Mouse (Mus musculus): ENCODE data around the gene Serpine2. TPM values are rescaled to one million over a fixed set of nuclear protein-coding genes. Genes with fewer than 3 reads are reported as not detected.

Gene Serpine2
- total and polyA plus RNA-seq, 3 experiments: not detected

DNA sequence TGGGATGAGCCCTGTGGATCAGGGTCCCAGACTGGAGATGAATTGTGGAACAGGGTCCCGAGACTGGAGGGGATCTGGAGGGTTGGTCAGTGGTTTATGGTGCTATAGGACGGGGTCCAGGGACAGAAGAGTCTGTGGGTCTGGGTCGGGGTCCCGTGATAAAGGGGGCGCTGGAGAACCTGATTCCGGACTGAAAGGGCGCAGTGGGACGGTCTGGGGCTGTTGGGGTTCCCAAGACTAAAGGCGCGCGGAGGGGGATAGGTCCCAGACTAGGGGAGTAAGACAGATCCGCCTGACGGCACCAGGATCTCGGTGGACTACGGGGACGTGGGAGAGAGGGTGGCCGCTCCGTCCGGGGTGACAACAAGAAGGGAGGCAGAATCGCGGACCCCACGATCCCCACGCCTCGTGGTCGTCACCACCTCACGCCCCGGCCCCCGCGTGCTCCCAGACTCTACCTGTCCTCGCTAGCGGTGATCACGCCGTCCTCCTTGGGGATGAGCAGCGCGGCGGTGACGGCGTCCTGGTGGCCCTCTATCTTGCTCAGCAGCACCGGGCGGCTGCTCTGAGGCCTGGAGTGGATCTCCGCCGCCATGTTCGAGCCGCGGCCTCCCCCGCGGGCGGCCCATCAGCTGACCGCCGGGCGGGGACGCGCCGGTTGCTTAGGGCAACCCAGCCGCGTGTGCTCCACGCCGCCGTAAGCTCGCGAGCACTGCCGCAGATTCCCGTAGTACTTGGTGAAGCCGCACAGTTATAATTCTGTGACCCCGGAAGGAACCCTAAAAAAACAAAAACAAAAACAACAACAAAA is 99.7 kb downstream of the Serpine2 start (continued):
- TF ChIP-seq CHD1 (IDR thresholded peaks at IDR 0.05; ENCODE audit: low read depth, low read length) (no peak), KAT2A (conservative IDR thresholded peaks at IDR 0.05; ENCODE audit: low read depth, low read length) (no peak), MAFK (IDR thresholded peaks at IDR 0.05; ENCODE audit: borderline replicate concordance, low read depth, low read length) (no peak), GABPA (IDR thresholded peaks at IDR 0.05; ENCODE audit: low read depth, low read length) (no peak; the same call in 1 of the 2 replicates), MXI1 (IDR thresholded peaks at IDR 0.05; ENCODE audit: low read depth, low read length) (peak; percentile 100), POLR2AphosphoS2 (IDR thresholded peaks at IDR 0.05; ENCODE audit: low read length) (no peak), TAL1 (IDR thresholded peaks at IDR 0.05; ENCODE audit: low read length) (no peak), NELFE (IDR thresholded peaks at IDR 0.05; ENCODE audit: low read depth, low read length) (0 out of 2 replicates have a peak, but pooled peaks have one; percentile 41), CHD2 (IDR thresholded peaks at IDR 0.05; ENCODE audit: low read length) (no peak; the same call in 1 of the 2 replicates), BHLHE40 (IDR thresholded peaks at IDR 0.05; ENCODE audit: borderline replicate concordance, low read depth, low read length) (no peak), CTCF (IDR thresholded peaks at IDR 0.05 in 2 of 3, conservative IDR thresholded peaks at IDR 0.05 in 1 of 3; ENCODE audit: control insufficient read depth in 1 of 3, insufficient read depth in 1 of 3, low read depth in 2 of 3, low read length in 3 of 3, poor library complexity in 1 of 3, severe bottlenecking in 1 of 3) (no peak), MEF2A (IDR thresholded peaks at IDR 0.05; ENCODE audit: extremely low read depth, insufficient replicate concordance, low read depth, low read length, poor library complexity, severe bottlenecking) (no peak), MYB (IDR thresholded peaks at IDR 0.05; ENCODE audit: low read depth, low read length) (no peak), UBTF (IDR thresholded peaks at IDR 0.05; ENCODE audit: borderline replicate concordance, insufficient read depth, low read depth, low read length) (no peak), USF2 (IDR thresholded peaks at IDR 0.05; ENCODE audit: borderline replicate concordance in 1 of 2, insufficient read depth in 1 of 2, low read depth in 1 of 2, low read length in 2 of 2) (peak in 1 of 2 experiments; percentile 69; a peak in 1 of 4 replicates), E2F4 (IDR thresholded peaks at IDR 0.05; ENCODE audit: borderline replicate concordance, low read depth, low read length) (no peak), ZMIZ1 (IDR thresholded peaks at IDR 0.05; ENCODE audit: low read depth, low read length) (no peak), RCOR1 (IDR thresholded peaks at IDR 0.05; ENCODE audit: low read depth, low read length) (no peak)

- no peaks in the 10 kb centered on the region for H3K27me3 ChIP-seq (ENCODE audit: control insufficient read depth in 1 of 2, insufficient read depth in 2 of 2, low read length in 2 of 2)
- H3K27ac ChIP-seq (ENCODE audit: control insufficient read depth, low read depth, low read length): no peak overlapping the region
- H3K9ac ChIP-seq (ENCODE audit: control insufficient read depth, low read depth, low read length, poor library complexity, severe bottlenecking): peak overlapping the region; percentile 98
- TF ChIP-seq ELF1 (IDR thresholded peaks at IDR 0.05; ENCODE audit: low read depth, low read length) (no peak), POLR2A (IDR thresholded peaks at IDR 0.05; ENCODE audit: control insufficient read depth in 1 of 2, insufficient read depth in 1 of 2, low read depth in 1 of 2, low read length in 2 of 2, poor library complexity in 1 of 2) (no peak), GABPA (IDR thresholded peaks at IDR 0.05; ENCODE audit: low read depth, low read length) (no peak), TAL1 (IDR thresholded peaks at IDR 0.05; ENCODE audit: low read length) (no peak), USF2 (IDR thresholded peaks at IDR 0.05; ENCODE audit: borderline replicate concordance in 1 of 2, insufficient read depth in 1 of 2, low read depth in 1 of 2, low read length in 2 of 2) (no peak), GATA1 (IDR thresholded peaks at IDR 0.05; ENCODE audit: low read depth, low read length) (no peak), BHLHE40 (IDR thresholded peaks at IDR 0.05; ENCODE audit: borderline replicate concordance, low read depth, low read length) (no peak), E2F4 (IDR thresholded peaks at IDR 0.05; ENCODE audit: borderline replicate concordance, low read depth, low read length) (no peak), NRF1 (IDR thresholded peaks at IDR 0.05; ENCODE audit: insufficient read depth, low read depth, low read length, poor library complexity, severe bottlenecking) (no peak), CTCF (IDR thresholded peaks at IDR 0.05 in 2 of 3, conservative IDR thresholded peaks at IDR 0.05 in 1 of 3; ENCODE audit: control insufficient read depth in 1 of 3, insufficient read depth in 1 of 3, low read depth in 2 of 3, low read length in 3 of 3, poor library complexity in 1 of 3, severe bottlenecking in 1 of 3) (no peak), KAT2A (conservative IDR thresholded peaks at IDR 0.05; ENCODE audit: low read depth, low read length) (no peak), POLR2AphosphoS2 (IDR thresholded peaks at IDR 0.05; ENCODE audit: low read length) (no peak), ZC3H11A (IDR thresholded peaks at IDR 0.05; ENCODE audit: low read depth, low read length) (no peak), ETS1 (IDR thresholded peaks at IDR 0.05; ENCODE audit: low read depth, low read length) (no peak), MYC (IDR thresholded peaks at IDR 0.05; ENCODE audit: low read depth, low read length) (no peak), CHD2 (IDR thresholded peaks at IDR 0.05; ENCODE audit: low read length) (no peak)
- peaks cover 5 to 14% of the 10 kb centered on the region in 2 experiments for H3K4me1 ChIP-seq (ENCODE audit: control insufficient read depth in 1 of 2, insufficient read depth in 2 of 2, low read length in 2 of 2)
- peaks cover 12% of the 10 kb centered on the region for H3K79me2 ChIP-seq (ENCODE audit: control insufficient read depth, insufficient read depth, low read length, poor library complexity)
- H3K9me3 ChIP-seq (replicated peaks; ENCODE audit: insufficient read depth, low read length): no peaks in the 10 kb centered on the region
- peak; percentile 24 for DNase-seq (ENCODE audit: low read depth, low spot score)
- peak overlapping the region; percentile 56 to 99 for H3K4me3 ChIP-seq (ENCODE audit: control insufficient read depth in 1 of 2, insufficient read depth in 1 of 2, low read depth in 2 of 2, low read length in 2 of 2)
- H3K36me3 ChIP-seq (ENCODE audit: control insufficient read depth in 1 of 2, insufficient read depth in 2 of 2, low read length in 2 of 2): peaks cover 0 to 17% of the 10 kb centered on the region in 2 experiments; a peak in 2 of 4 replicates
Measured at GRCm38 (mm10) chr1:79760656-79761055, 100.3 kb downstream of the Serpine2 start.

Data from MEL (cell line).